Mouse (Mus musculus) thymus, postnatal 14 days (tissue): ENCODE measurements around the gene Dab2.

ENCODE experiments used
- DNase-seq: peaks from one replicate; pipeline ENCODE4 v3.0.0; 2021

Dab2 gene

GRCm38 (mm10) chr15:6299554-6299953 is at the start of gene Dab2:
TSS of gene Dab2 (plus strand) at chr15:6299788.
- no peak for DNase-seq

- DNase-seq = no peak
Measured at GRCm38 (mm10) chr15:6253471-6253870, 46.1 kb upstream of the Dab2 start.

- DNase-seq = no peak
Measured at GRCm38 (mm10) chr15:6254383-6254782, 45.2 kb upstream of the Dab2 start.

GRCm38 (mm10) chr15:6257049-6257448 is 42.5 kb upstream of the Dab2 start:
- no peak for DNase-seq

- DNase-seq = no peak
Measured at GRCm38 (mm10) chr15:6259957-6260740, 39.4 kb upstream of the Dab2 start.

GRCm38 (mm10) chr15:6260741-6261430 is 38.7 kb upstream of the Dab2 start:
- no peak for DNase-seq

GRCm38 (mm10) chr15:6267147-6267758 is 32.3 kb upstream of the Dab2 start:
- no peak for DNase-seq

- no peak for DNase-seq
Measured at GRCm38 (mm10) chr15:6278606-6279468, 20.8 kb upstream of the Dab2 start.

GRCm38 (mm10) chr15:6280021-6280451 is 19.6 kb upstream of the Dab2 start:
- DNase-seq = no peak

GRCm38 (mm10) chr15:6283249-6283648 is 16.3 kb upstream of the Dab2 start:
- DNase-seq = no peak

GRCm38 (mm10) chr15:6296071-6296470 is 3.5 kb upstream of the Dab2 start:
- DNase-seq = no peak

GRCm38 (mm10) chr15:6298726-6299125 is 862 bp upstream of the Dab2 start:
- no peak for DNase-seq

GRCm38 (mm10) chr15:6302219-6302618 is 2.6 kb downstream of the Dab2 start:
- DNase-seq = no peak

- DNase-seq = no peak
Measured at GRCm38 (mm10) chr15:6303822-6304221, 4.2 kb downstream of the Dab2 start.

- DNase-seq = no peak
Measured at GRCm38 (mm10) chr15:6309633-6310032, 10.0 kb downstream of the Dab2 start.

GRCm38 (mm10) chr15:6310417-6310816 is 10.8 kb downstream of the Dab2 start:
- no peak for DNase-seq

- no peak for DNase-seq
Measured at GRCm38 (mm10) chr15:6312396-6312795, 12.8 kb downstream of the Dab2 start.

- no peak for DNase-seq
Measured at GRCm38 (mm10) chr15:6319352-6319751, 19.8 kb downstream of the Dab2 start.

- no peak for DNase-seq
Measured at GRCm38 (mm10) chr15:6320501-6320900, 20.9 kb downstream of the Dab2 start.

GRCm38 (mm10) chr15:6321263-6321662 is 21.7 kb downstream of the Dab2 start:
- DNase-seq = no peak

- no peak for DNase-seq
Measured at GRCm38 (mm10) chr15:6322311-6322710, 22.7 kb downstream of the Dab2 start.

GRCm38 (mm10) chr15:6323577-6323976 is 24.0 kb downstream of the Dab2 start:
- DNase-seq = no peak

GRCm38 (mm10) chr15:6325443-6325842 is 25.9 kb downstream of the Dab2 start:
- DNase-seq = no peak
